Mouse (Mus musculus): ENCODE data around the gene Nmrk2. TPM values are rescaled to one million over a fixed set of nuclear protein-coding genes. Genes with fewer than 3 reads are reported as not detected.

The Nmrk2 gene
- total RNA-seq (2014; rRNA removed) (0.09 TPM in 1 of 2 replicates, not detected in the other), polyA plus RNA-seq (2012; rRNA removed) (not detected in 2 replicates)

DNA sequence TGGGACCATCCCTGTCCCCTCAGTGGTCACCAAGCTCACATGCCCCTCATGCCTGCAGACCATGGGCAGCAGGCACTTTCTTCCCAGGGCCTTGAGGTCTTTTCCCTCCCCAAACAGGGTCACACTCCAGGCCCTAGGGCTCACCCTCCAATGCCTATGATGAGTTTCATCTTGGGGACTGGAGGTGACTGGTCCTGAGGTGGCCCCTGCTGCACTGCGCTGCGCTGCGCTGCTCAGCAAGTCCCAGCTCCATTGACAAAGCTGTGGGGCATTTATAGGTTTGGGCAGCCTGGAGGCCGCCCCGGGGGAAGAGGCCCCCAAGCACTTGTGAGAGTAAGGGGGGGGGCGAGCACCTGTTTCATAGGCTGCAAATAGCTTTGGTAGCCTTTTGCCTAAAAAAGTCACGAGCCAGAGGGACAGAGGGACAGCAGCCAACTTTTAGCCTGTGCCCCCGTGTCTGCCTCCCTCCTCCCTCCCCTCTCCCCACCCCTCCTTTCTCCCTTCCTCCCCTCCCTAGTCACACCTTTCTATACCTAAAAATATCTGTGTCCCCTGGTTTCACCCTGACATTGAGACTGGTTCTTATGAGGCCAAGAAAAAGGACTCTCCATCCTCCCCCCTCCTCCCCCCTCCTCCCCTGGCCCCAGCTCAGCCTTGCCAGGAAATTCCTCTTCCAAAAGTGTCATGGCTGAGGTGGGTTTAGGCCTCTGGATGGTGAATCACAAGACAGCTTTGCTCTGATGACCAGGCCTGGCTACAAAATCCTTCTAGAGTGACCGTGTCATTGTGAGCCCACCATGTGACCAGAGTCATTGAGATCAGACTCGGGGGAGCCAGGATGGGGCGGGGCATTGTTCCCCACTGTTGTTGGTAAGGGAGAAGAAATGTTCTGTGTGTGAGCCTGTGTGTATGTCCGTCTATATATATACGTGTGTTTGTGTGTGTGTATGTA is at the start of gene Nmrk2:
Gene Nmrk2, minus strand, starts transcription at position 245 of the 952 bp plus-strand sequence.
- Histone ChIP-seq H3K9ac (ENCODE audit: low read depth, low read length) (no peak within 1 kb of the TSS), H3K27ac (replicated peaks; ENCODE audit: insufficient read depth, low read depth, low read length) (no peak within 1 kb of the TSS), H3K4me1 (ENCODE audit: control insufficient read depth, insufficient read depth, low read length) (no peaks in the 10 kb centered on the region), H3K79me2 (ENCODE audit: control insufficient read depth, insufficient read depth, low read length) (no peaks in the 10 kb centered on the region), H3K27me3 (ENCODE audit: control insufficient read depth, insufficient read depth, low read length) (no peaks in the 10 kb centered on the region), H3K36me3 (ENCODE audit: control insufficient read depth, insufficient read depth, low read length) (no peaks in the 10 kb centered on the region), H3K4me3 (ENCODE audit: insufficient read depth, low read depth, low read length) (no peak within 1 kb of the TSS)
- DNase-seq (ENCODE audit: extremely low read depth, low read depth, low spot score): no peak
- WGBS: 76% methylated on average over 13 of the region's 13 CpGs
- TF ChIP-seq CTCF (IDR thresholded peaks at IDR 0.05; ENCODE audit: low read depth, low read length) (no peak), POLR2A (IDR thresholded peaks at IDR 0.05; ENCODE audit: extremely low read depth, insufficient read depth, low read length) (no peak)

- no peak for DNase-seq (ENCODE audit: extremely low read depth, low read depth, low spot score)
Measured at GRCm38 (mm10) chr10:81249442-81249841, 47.6 kb upstream of the Nmrk2 start.

DNA sequence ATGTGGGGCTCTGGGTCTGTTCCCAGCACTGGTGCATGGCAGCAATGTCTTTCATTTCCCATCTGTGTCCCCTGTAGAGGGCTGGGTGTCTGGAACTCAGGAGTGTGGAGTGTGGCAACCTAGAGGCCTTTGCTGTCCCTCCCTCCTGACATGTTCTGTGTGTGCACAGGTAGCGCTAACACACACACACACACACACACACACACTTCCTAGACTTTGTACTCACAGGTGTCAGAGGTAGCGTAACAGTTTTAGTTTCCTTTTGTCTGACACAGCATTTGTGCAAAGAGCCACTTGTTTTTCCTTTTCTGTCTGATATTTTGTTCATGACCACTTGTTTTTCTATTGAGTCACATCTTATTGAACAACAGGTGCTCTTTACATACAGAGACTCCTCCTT is 46.0 kb upstream of the Nmrk2 start:
- TF ChIP-seq POLR2A (IDR thresholded peaks at IDR 0.05; ENCODE audit: extremely low read depth, insufficient read depth, low read length) (no peak), CTCF (IDR thresholded peaks at IDR 0.05; ENCODE audit: low read depth, low read length) (no peak)
- no peak overlapping the region for H3K9ac ChIP-seq (ENCODE audit: low read depth, low read length)
- H3K36me3 ChIP-seq (ENCODE audit: control insufficient read depth, insufficient read depth, low read length): no peaks in the 10 kb centered on the region
- no peaks in the 10 kb centered on the region for H3K27me3 ChIP-seq (ENCODE audit: control insufficient read depth, insufficient read depth, low read length)
- peak; percentile 35 for DNase-seq (ENCODE audit: extremely low read depth, low read depth, low spot score)
- H3K79me2 ChIP-seq (ENCODE audit: control insufficient read depth, insufficient read depth, low read length): no peaks in the 10 kb centered on the region
- H3K27ac ChIP-seq (replicated peaks; ENCODE audit: insufficient read depth, low read depth, low read length): no peak overlapping the region
- no peak overlapping the region for H3K4me3 ChIP-seq (ENCODE audit: insufficient read depth, low read depth, low read length)
- 45% methylated on average over 2 of the region's 2 CpGs for WGBS
- no peaks in the 10 kb centered on the region for H3K4me1 ChIP-seq (ENCODE audit: control insufficient read depth, insufficient read depth, low read length)

More at GRCm38 (mm10) chr10:81249442-81249841, 47.6 kb upstream of the Nmrk2 start:
- no peaks in the 10 kb centered on the region for H3K36me3 ChIP-seq (ENCODE audit: control insufficient read depth, insufficient read depth, low read length)
- H3K4me1 ChIP-seq (ENCODE audit: control insufficient read depth, insufficient read depth, low read length): no peaks in the 10 kb centered on the region
- 93% methylated on average over 8 of the region's 8 CpGs for WGBS
- no peak overlapping the region for H3K4me3 ChIP-seq (ENCODE audit: insufficient read depth, low read depth, low read length)
- no peaks in the 10 kb centered on the region for H3K79me2 ChIP-seq (ENCODE audit: control insufficient read depth, insufficient read depth, low read length)
- TF ChIP-seq POLR2A (IDR thresholded peaks at IDR 0.05; ENCODE audit: extremely low read depth, insufficient read depth, low read length) (no peak), CTCF (IDR thresholded peaks at IDR 0.05; ENCODE audit: low read depth, low read length) (no peak)
- no peak overlapping the region for H3K27ac ChIP-seq (replicated peaks; ENCODE audit: insufficient read depth, low read depth, low read length)
- H3K27me3 ChIP-seq (ENCODE audit: control insufficient read depth, insufficient read depth, low read length): no peaks in the 10 kb centered on the region
- no peak overlapping the region for H3K9ac ChIP-seq (ENCODE audit: low read depth, low read length)

- WGBS: 94% methylated on average over 6 of the region's 6 CpGs
- Histone ChIP-seq H3K79me2 (ENCODE audit: control insufficient read depth, insufficient read depth, low read length) (no peaks in the 10 kb centered on the region), H3K36me3 (ENCODE audit: control insufficient read depth, insufficient read depth, low read length) (no peaks in the 10 kb centered on the region), H3K4me3 (ENCODE audit: insufficient read depth, low read depth, low read length) (no peak overlapping the region), H3K4me1 (ENCODE audit: control insufficient read depth, insufficient read depth, low read length) (no peaks in the 10 kb centered on the region), H3K9ac (ENCODE audit: low read depth, low read length) (no peak overlapping the region), H3K27me3 (ENCODE audit: control insufficient read depth, insufficient read depth, low read length) (0 out of 2 replicates have a peak, but pooled peaks cover under 1% of the 10 kb centered on the region), H3K27ac (replicated peaks; ENCODE audit: insufficient read depth, low read depth, low read length) (no peak overlapping the region)
- no peak for DNase-seq (ENCODE audit: extremely low read depth, low read depth, low spot score)
- TF ChIP-seq CTCF (IDR thresholded peaks at IDR 0.05; ENCODE audit: low read depth, low read length): no peak
- TF ChIP-seq POLR2A (IDR thresholded peaks at IDR 0.05; ENCODE audit: extremely low read depth, insufficient read depth, low read length): no peak
Measured at GRCm38 (mm10) chr10:81245166-81245565, 43.3 kb upstream of the Nmrk2 start.

- no peaks in the 10 kb centered on the region for H3K79me2 ChIP-seq (ENCODE audit: control insufficient read depth, insufficient read depth, low read length)
- H3K27me3 ChIP-seq (ENCODE audit: control insufficient read depth, insufficient read depth, low read length): 0 out of 2 replicates have a peak, but pooled peaks cover 6% of the 10 kb centered on the region
- DNase-seq (ENCODE audit: extremely low read depth, low read depth, low spot score): no peak
- no peaks in the 10 kb centered on the region for H3K4me1 ChIP-seq (ENCODE audit: control insufficient read depth, insufficient read depth, low read length)
- no peak overlapping the region for H3K27ac ChIP-seq (replicated peaks; ENCODE audit: insufficient read depth, low read depth, low read length)
- TF ChIP-seq CTCF (IDR thresholded peaks at IDR 0.05; ENCODE audit: low read depth, low read length) (peak; percentile 93), POLR2A (IDR thresholded peaks at IDR 0.05; ENCODE audit: extremely low read depth, insufficient read depth, low read length) (no peak)
- no peak overlapping the region for H3K4me3 ChIP-seq (ENCODE audit: insufficient read depth, low read depth, low read length)
- 18% methylated on average over 17 of the region's 17 CpGs for WGBS
- no peak overlapping the region for H3K9ac ChIP-seq (ENCODE audit: low read depth, low read length)
- no peaks in the 10 kb centered on the region for H3K36me3 ChIP-seq (ENCODE audit: control insufficient read depth, insufficient read depth, low read length)
Measured at GRCm38 (mm10) chr10:81244595-81244994, 42.7 kb upstream of the Nmrk2 start.
